Mouse (Mus musculus) hindbrain, embryonic 12.5 days (tissue): ENCODE results near the gene Defb22. TPM values are rescaled to one million over a fixed set of nuclear protein-coding genes. Genes with fewer than 3 reads are reported as not detected.

Source experiments
- ATAC-seq: fragments of 200-750 bp; cut with Nextera tagmentation; 2 replicates; pipeline ENCODE4 v1.8.0; 2017; ENCODE audit warnings: moderate TSS enrichment; ENCODE audit not compliant: low FRiP score
- H3K27ac ChIP-seq: fragments of 300-500 bp; sonication (generic); 2 replicates; pipeline ENCODE4 v1.5.1; 2016; ENCODE audit warnings: mild to moderate bottlenecking
- H3K27me3 ChIP-seq: fragments of 300-500 bp; sonication (generic); 2 replicates; pipeline ENCODE4 v1.6.1; 2016; ENCODE audit warnings: mild to moderate bottlenecking
- H3K36me3 ChIP-seq: fragments of 300-500 bp; sonication (generic); 2 replicates; pipeline ENCODE4 v1.6.1; 2016; ENCODE audit warnings: mild to moderate bottlenecking
- H3K4me1 ChIP-seq: fragments of 300-500 bp; sonication (generic); 2 replicates; pipeline ENCODE4 v1.6.1; 2016
- H3K4me2 ChIP-seq: fragments of 300-500 bp; sonication (generic); replicated peaks from 2 replicates; pipeline ENCODE4 v1.6.1; 2016; ENCODE audit warnings: mild to moderate bottlenecking
- H3K4me3 ChIP-seq: fragments of 300-500 bp; sonication (generic); 2 replicates; pipeline ENCODE4 v1.5.1; 2016; ENCODE audit warnings: mild to moderate bottlenecking
- H3K9ac ChIP-seq: fragments of 300-500 bp; sonication (generic); 2 replicates; pipeline ENCODE4 v1.6.1; 2016; ENCODE audit warnings: mild to moderate bottlenecking, moderate library complexity
- H3K9me3 ChIP-seq: fragments of 300-500 bp; sonication (generic); replicated peaks from 2 replicates; pipeline ENCODE4 v1.6.1; 2016; ENCODE audit warnings: mild to moderate bottlenecking
- WGBS: fragments of 180-500 bp; shearing (Covaris S2); methylation state at CpG from one replicate; pipeline ENCODE4 v1.1.7; 2016; 5-methylcytosine and 5-hydroxymethylcytosine counted together
- polyA plus RNA-seq: library from polyadenylated mRNA; unstranded; fragments of >200 nt; fragmentation: Nextera tagmentation; extraction: Ambion mirVana; gene quantifications from 2 replicates; pipeline ENCODE4 v1.2.1, GENCODE M21; 2016

The Defb22 gene
- polyA plus RNA-seq, 1 experiment from 2014 or later: not detected

GRCm38 (mm10) chr2:152472434-152472833, 17.5 kb downstream of the Defb22 start:
- Histone ChIP-seq H3K4me3 (no peak overlapping the region), H3K36me3 (no peaks in the 10 kb centered on the region), H3K9ac (no peak overlapping the region), H3K27ac (no peak overlapping the region), H3K9me3 (no peaks in the 10 kb centered on the region), H3K4me2 (no peak overlapping the region), H3K27me3 (no peaks in the 10 kb centered on the region), H3K4me1 (no peaks in the 10 kb centered on the region)
- 32% methylated on average over 3 of the region's 3 CpGs for WGBS
- ATAC-seq: no peak

- Histone ChIP-seq H3K4me3 (no peak overlapping the region), H3K9me3 (no peaks in the 10 kb centered on the region), H3K9ac (no peak overlapping the region), H3K4me1 (no peaks in the 10 kb centered on the region), H3K27me3 (no peaks in the 10 kb centered on the region), H3K36me3 (no peaks in the 10 kb centered on the region), H3K27ac (no peak overlapping the region), H3K4me2 (no peak overlapping the region)
- no peak for ATAC-seq
- WGBS: 38% methylated on average over 7 of the region's 7 CpGs
These were observed 19.0 kb downstream of the Defb22 start for GRCm38 (mm10) chr2:152470973-152471372.

- Histone ChIP-seq H3K9me3 (0 out of 2 replicates have a peak, but pooled peaks cover 3% of the 10 kb centered on the region), H3K27me3 (no peaks in the 10 kb centered on the region), H3K4me3 (no peak within 1 kb of the TSS), H3K27ac (no peak within 1 kb of the TSS), H3K4me2 (no peak within 1 kb of the TSS), H3K4me1 (no peaks in the 10 kb centered on the region), H3K9ac (no peak within 1 kb of the TSS), H3K36me3 (no peaks in the 10 kb centered on the region)
- ATAC-seq: no peak
- 99% methylated on average over 3 of the region's 3 CpGs for WGBS
These were observed 25.3 kb downstream of the Defb22 start, which contains the start of gene Defb23 for GRCm38 (mm10) chr2:152464570-152465150. Gene Defb23 (minus strand): TSS chr2:152464620.

DNA sequence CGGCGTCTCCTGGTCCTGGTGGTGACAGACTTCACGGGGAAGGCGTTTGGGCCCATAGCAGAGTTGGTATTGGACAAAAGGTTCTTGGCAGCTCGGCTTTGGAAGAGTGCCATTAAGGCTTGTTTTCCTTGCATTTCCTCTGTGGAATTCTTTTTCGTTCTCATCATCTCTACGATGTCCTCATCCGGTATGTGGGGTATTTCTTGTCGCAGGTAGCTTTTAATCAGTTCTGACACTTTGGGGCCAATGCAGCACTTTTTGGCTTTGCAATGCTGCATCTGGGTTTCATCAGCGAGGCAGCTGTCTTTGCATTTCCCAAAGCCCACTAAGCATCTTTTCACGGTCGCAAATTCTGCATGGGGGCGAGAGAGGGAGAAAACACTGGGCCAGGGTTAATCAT, 30.7 kb downstream of the Defb22 start:
- Histone ChIP-seq H3K36me3 (no peaks in the 10 kb centered on the region), H3K4me1 (no peaks in the 10 kb centered on the region), H3K27ac (no peak overlapping the region), H3K9me3 (no peaks in the 10 kb centered on the region), H3K4me3 (no peak overlapping the region), H3K9ac (no peak overlapping the region), H3K4me2 (no peak overlapping the region), H3K27me3 (peaks cover 3% of the 10 kb centered on the region; the same call in 1 of the 2 replicates)
- no peak for ATAC-seq
- WGBS: 60% methylated on average over 13 of the region's 13 CpGs

DNA sequence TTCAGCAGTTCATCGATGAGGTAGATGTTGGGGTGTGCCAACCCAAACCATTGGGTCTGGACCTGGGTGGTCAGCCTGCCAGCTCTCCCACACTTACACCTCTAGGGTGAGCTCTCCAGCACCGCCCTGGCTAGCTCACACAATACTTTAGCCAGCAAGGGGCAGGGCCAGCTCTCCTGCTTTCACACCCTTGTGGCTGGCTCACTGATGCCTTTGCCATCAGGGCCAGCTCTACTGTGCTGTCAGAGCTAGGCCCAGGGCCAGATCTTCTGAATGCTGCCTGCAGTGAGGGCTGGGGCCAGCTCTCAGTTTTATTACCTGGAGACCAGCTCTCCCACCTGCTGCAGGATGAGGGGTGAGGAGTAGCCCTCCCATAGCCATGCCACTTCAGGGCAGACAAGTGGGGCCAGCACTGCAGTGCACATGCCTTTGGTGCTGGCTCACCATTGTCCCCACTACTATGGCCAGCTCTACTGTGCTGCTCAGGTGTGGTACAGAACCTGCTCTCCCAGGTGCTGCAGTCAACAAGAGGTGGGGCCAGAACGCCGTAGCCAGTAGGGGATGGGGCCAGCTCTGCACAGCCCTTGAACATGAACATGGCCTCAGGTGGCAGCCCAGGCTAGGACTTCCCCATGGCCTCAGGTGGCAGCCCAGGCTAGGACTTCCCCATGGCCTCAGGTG, 37.7 kb downstream of the Defb22 start:
- H3K27me3 ChIP-seq: no peaks in the 10 kb centered on the region
- H3K4me2 ChIP-seq: no peak overlapping the region
- no peak overlapping the region for H3K4me3 ChIP-seq
- no peaks in the 10 kb centered on the region for H3K36me3 ChIP-seq
- no peak overlapping the region for H3K9ac ChIP-seq
- H3K27ac ChIP-seq: no peak overlapping the region
- H3K4me1 ChIP-seq: no peaks in the 10 kb centered on the region
- no peaks in the 10 kb centered on the region for H3K9me3 ChIP-seq
- no peak for ATAC-seq
- 77% methylated on average over 4 of the region's 4 CpGs for WGBS

DNA sequence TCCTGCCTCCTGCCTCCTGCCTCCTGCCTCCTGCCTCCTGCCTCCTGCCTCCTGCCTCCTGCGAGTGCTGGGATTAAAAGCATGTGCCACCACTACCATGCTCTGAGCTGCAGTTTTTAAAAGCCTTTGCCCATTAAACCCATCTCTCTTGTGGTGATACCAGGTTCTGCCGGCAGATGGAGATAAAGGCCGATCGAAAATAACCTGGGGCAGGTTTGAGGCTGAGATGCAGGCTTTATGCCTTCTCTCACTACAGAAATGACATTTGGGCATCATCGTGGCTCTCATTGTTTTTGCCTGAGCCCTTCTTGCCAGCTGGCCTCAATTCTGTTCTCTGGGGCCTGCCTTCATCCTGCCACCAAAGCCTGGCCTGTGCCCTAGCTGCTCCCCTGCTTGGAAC, 39.7 kb downstream of the Defb22 start:
- 6% methylated on average over 5 of the region's 5 CpGs for WGBS

GRCm38 (mm10) chr2:152447461-152447860, 42.5 kb downstream of the Defb22 start:
- Histone ChIP-seq H3K27ac (no peak overlapping the region), H3K36me3 (no peaks in the 10 kb centered on the region)
- WGBS: 70% methylated on average over 5 of the region's 5 CpGs

More for the DNA sequence above, 39.7 kb downstream of the Defb22 start:
- no peaks in the 10 kb centered on the region for H3K27me3 ChIP-seq
- H3K4me1 ChIP-seq: no peaks in the 10 kb centered on the region
- ATAC-seq: no peak
- no peaks in the 10 kb centered on the region for H3K36me3 ChIP-seq
- no peak overlapping the region for H3K9ac ChIP-seq
- no peak overlapping the region for H3K4me3 ChIP-seq
- no peaks in the 10 kb centered on the region for H3K9me3 ChIP-seq
- H3K4me2 ChIP-seq: no peak overlapping the region
- no peak overlapping the region for H3K27ac ChIP-seq

DNA sequence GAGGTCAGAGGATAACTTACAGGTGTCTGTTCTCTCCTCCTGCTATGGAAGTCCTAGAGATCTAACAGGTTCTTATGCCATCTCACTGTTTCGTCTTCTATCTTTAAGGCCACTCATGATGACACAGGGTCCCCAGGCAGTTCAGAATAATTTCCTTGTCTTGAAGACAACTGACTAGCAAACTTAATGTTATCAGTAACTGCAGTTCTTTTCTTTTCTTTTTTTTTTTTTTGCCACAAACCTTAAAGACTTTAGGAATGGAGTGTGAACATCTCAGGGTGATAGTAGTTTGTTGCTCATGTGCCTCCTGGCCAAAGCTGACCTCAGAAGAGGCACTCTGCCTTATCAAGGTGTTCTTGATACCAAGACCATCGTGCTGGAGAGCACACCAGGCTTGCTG, 43.3 kb downstream of the Defb22 start:
- peaks cover 3% of the 10 kb centered on the region; the same call in 1 of the 2 replicates for H3K4me1 ChIP-seq
- H3K36me3 ChIP-seq: no peaks in the 10 kb centered on the region
- H3K4me3 ChIP-seq: no peak overlapping the region
- ATAC-seq: no peak
- WGBS: 77% methylated on average over 2 of the region's 2 CpGs
- no peaks in the 10 kb centered on the region for H3K27me3 ChIP-seq
- no peak overlapping the region for H3K27ac ChIP-seq
- H3K9me3 ChIP-seq: no peaks in the 10 kb centered on the region
- H3K9ac ChIP-seq: no peak overlapping the region
- no peak overlapping the region for H3K4me2 ChIP-seq

More at GRCm38 (mm10) chr2:152447461-152447860, 42.5 kb downstream of the Defb22 start:
- H3K4me3 ChIP-seq: no peak overlapping the region
- ATAC-seq: no peak
- H3K9me3 ChIP-seq: no peaks in the 10 kb centered on the region
- no peaks in the 10 kb centered on the region for H3K27me3 ChIP-seq
- no peak overlapping the region for H3K4me2 ChIP-seq
- peaks cover 1% of the 10 kb centered on the region; the same call in 1 of the 2 replicates for H3K4me1 ChIP-seq
- H3K9ac ChIP-seq: no peak overlapping the region

GRCm38 (mm10) chr2:152443281-152443680, 46.7 kb downstream of the Defb22 start:
- H3K36me3 ChIP-seq: no peaks in the 10 kb centered on the region
- ATAC-seq: no peak
- 84% methylated on average over 8 of the region's 8 CpGs for WGBS
- H3K4me1 ChIP-seq: peaks cover 3% of the 10 kb centered on the region; the same call in 1 of the 2 replicates
- no peak overlapping the region for H3K4me2 ChIP-seq
- no peaks in the 10 kb centered on the region for H3K27me3 ChIP-seq
- no peak overlapping the region for H3K9ac ChIP-seq
- H3K4me3 ChIP-seq: no peak overlapping the region
- no peaks in the 10 kb centered on the region for H3K9me3 ChIP-seq
- no peak overlapping the region for H3K27ac ChIP-seq

- Histone ChIP-seq H3K36me3 (no peaks in the 10 kb centered on the region), H3K9ac (no peak overlapping the region), H3K27me3 (no peaks in the 10 kb centered on the region), H3K4me2 (no peak overlapping the region), H3K9me3 (no peaks in the 10 kb centered on the region), H3K4me3 (no peak overlapping the region), H3K4me1 (peaks cover 4% of the 10 kb centered on the region), H3K27ac (no peak overlapping the region)
- 71% methylated on average over 4 of the region's 4 CpGs for WGBS
- ATAC-seq: no peak
These were observed 47.6 kb downstream of the Defb22 start for GRCm38 (mm10) chr2:152442322-152442721.

GRCm38 (mm10) chr2:152439833-152440232, 50.1 kb downstream of the Defb22 start:
- ATAC-seq: no peak
- WGBS: 83% methylated on average over 2 of the region's 2 CpGs
- H3K9me3 ChIP-seq: no peaks in the 10 kb centered on the region
- no peak overlapping the region for H3K4me3 ChIP-seq
- no peak overlapping the region for H3K4me2 ChIP-seq
- no peaks in the 10 kb centered on the region for H3K36me3 ChIP-seq
- H3K4me1 ChIP-seq: peaks cover 7% of the 10 kb centered on the region
- no peak overlapping the region for H3K27ac ChIP-seq
- H3K9ac ChIP-seq: no peak overlapping the region
- H3K27me3 ChIP-seq: no peaks in the 10 kb centered on the region

GRCm38 (mm10) chr2:152438963-152439362, 51.0 kb downstream of the Defb22 start:
- no peak overlapping the region for H3K4me2 ChIP-seq
- H3K9ac ChIP-seq: no peak overlapping the region
- no peak for ATAC-seq
- no peaks in the 10 kb centered on the region for H3K9me3 ChIP-seq
- no peaks in the 10 kb centered on the region for H3K27me3 ChIP-seq
- H3K4me3 ChIP-seq: no peak overlapping the region
- no peak overlapping the region for H3K27ac ChIP-seq
- H3K4me1 ChIP-seq: peaks cover 7% of the 10 kb centered on the region
- no peaks in the 10 kb centered on the region for H3K36me3 ChIP-seq
- 65% methylated on average over 1 of the region's 1 CpGs for WGBS
